Mouse (Mus musculus): Measurements from ENCODE around the gene Lcn11.

Gene Lcn11

DNA sequence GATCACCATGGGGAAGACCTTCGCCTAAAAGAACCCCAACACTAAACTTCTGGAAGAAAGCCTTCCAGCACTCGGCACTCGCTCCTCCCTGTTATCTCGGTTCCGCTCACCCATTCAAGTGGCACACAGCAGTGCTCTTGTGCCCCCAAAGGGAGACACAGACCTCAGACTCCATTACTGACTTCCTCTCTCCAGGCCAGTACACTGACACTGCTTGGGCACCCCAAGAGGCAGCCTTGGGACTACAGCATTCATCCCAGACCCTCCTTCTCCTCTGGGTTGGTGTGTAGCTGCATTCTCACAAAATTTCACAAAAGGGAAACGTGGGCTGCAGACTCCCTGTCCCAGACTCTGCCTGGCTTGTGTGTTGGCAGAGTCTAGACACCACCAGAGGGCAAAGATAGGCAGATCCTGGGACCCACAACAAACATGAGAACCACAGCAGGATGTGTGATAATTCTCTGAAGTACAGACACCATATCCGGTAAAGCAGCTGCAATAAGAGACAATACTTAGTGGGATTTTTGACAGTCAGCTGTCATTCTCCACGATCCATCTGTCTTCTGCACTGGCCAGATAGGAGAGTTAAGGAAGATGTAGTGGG is 51.6 kb downstream of the Lcn11 start:
- DNase-seq: no peak

Data from embryo, embryonic 11 days (tissue).